Mouse (Mus musculus): Measurements from ENCODE around the gene Nrxn3.

The Nrxn3 gene

GRCm38 (mm10) chr12:88816865-88817264, 94.2 kb downstream of the Nrxn3 start:
- DNase-seq: no peak

- DNase-seq: no peak
Observed at GRCm38 (mm10) chr12:88818622-88819334, 96.1 kb downstream of the Nrxn3 start.

- DNase-seq: no peak
Observed at GRCm38 (mm10) chr12:88819335-88819709, 96.6 kb downstream of the Nrxn3 start.

- DNase-seq: no peak
Observed at GRCm38 (mm10) chr12:88820131-88820530, 97.5 kb downstream of the Nrxn3 start.

- no peak for DNase-seq
Observed at GRCm38 (mm10) chr12:88830851-88831250, 108.2 kb downstream of the Nrxn3 start.

- no peak for DNase-seq
Observed at GRCm38 (mm10) chr12:88835821-88836220, 113.1 kb downstream of the Nrxn3 start.

- no peak for DNase-seq
Observed at GRCm38 (mm10) chr12:88839724-88840123, 117.0 kb downstream of the Nrxn3 start.

- no peak for DNase-seq
Observed at GRCm38 (mm10) chr12:88841350-88841749, 118.7 kb downstream of the Nrxn3 start.

GRCm38 (mm10) chr12:88850400-88851179, 127.9 kb downstream of the Nrxn3 start:
- no peak for DNase-seq

- no peak for DNase-seq
Observed at GRCm38 (mm10) chr12:88854039-88854438, 131.4 kb downstream of the Nrxn3 start.

- DNase-seq: no peak
Observed at GRCm38 (mm10) chr12:88857701-88858100, 135.0 kb downstream of the Nrxn3 start.

GRCm38 (mm10) chr12:88859456-88860345, 137.0 kb downstream of the Nrxn3 start:
- no peak for DNase-seq

- no peak for DNase-seq
Observed at GRCm38 (mm10) chr12:88860397-88860796, 137.7 kb downstream of the Nrxn3 start.

- no peak for DNase-seq
Observed at GRCm38 (mm10) chr12:88863069-88863468, 140.4 kb downstream of the Nrxn3 start.

GRCm38 (mm10) chr12:88868288-88868687, 145.6 kb downstream of the Nrxn3 start:
- DNase-seq: no peak

- no peak for DNase-seq
Observed at GRCm38 (mm10) chr12:88897331-88897730, 174.7 kb downstream of the Nrxn3 start.

- DNase-seq: no peak
Observed at GRCm38 (mm10) chr12:88900014-88900727, 177.5 kb downstream of the Nrxn3 start.

GRCm38 (mm10) chr12:88900728-88901080, 178.0 kb downstream of the Nrxn3 start:
- no peak for DNase-seq

- no peak for DNase-seq
Observed at GRCm38 (mm10) chr12:88910761-88911160, 188.1 kb downstream of the Nrxn3 start.

- DNase-seq: no peak
Observed at GRCm38 (mm10) chr12:88916752-88917151, 194.1 kb downstream of the Nrxn3 start.

GRCm38 (mm10) chr12:88924896-88925295, 202.2 kb downstream of the Nrxn3 start:
- no peak for DNase-seq

- no peak for DNase-seq
Observed at GRCm38 (mm10) chr12:88926306-88926705, 203.6 kb downstream of the Nrxn3 start.

- DNase-seq: no peak
Observed at GRCm38 (mm10) chr12:88931713-88932112, 209.0 kb downstream of the Nrxn3 start.
